Mouse (Mus musculus): Measurements from ENCODE around the gene Acbd3.

- TF ChIP-seq POLR2A (IDR thresholded peaks at IDR 0.05; ENCODE audit: borderline replicate concordance, extremely low read depth, low read depth, low read length) (no peak), CTCF (IDR thresholded peaks at IDR 0.05; ENCODE audit: insufficient read depth, low read length) (no peak)
These were observed 3.2 kb upstream of the Acbd3 start for GRCm38 (mm10) chr1:180722608-180723007.
